Mouse (Mus musculus) retina, embryonic 14.5 days (tissue): ENCODE measurements around the gene Fam163b.
A peak's percentile ranks its signal among the peaks of the same experiment; 100 is the strongest.

Experiments used
- DNase-seq: peaks from one replicate; pipeline ENCODE4 v3.0.0-alpha.2; 2015; ENCODE audit warnings: low spot score

The Fam163b gene

GRCm38 (mm10) chr2:27128990-27129389 lies 13.3 kb downstream of the Fam163b start:
- no peak for DNase-seq

GRCm38 (mm10) chr2:27126496-27126895 lies 15.8 kb downstream of the Fam163b start:
- no peak for DNase-seq

- peak; percentile 56 for DNase-seq
Measured at GRCm38 (mm10) chr2:27125979-27126378, 16.3 kb downstream of the Fam163b start.

GRCm38 (mm10) chr2:27123121-27123520 lies 19.2 kb downstream of the Fam163b start:
- no peak for DNase-seq

- DNase-seq = no peak
Measured at GRCm38 (mm10) chr2:27122578-27122977, 19.7 kb downstream of the Fam163b start.

- no peak for DNase-seq
Measured at GRCm38 (mm10) chr2:27121626-27122355, 20.5 kb downstream of the Fam163b start.

- no peak for DNase-seq
Measured at GRCm38 (mm10) chr2:27120241-27120641, 22.1 kb downstream of the Fam163b start.

- no peak for DNase-seq
Measured at GRCm38 (mm10) chr2:27119766-27120165, 22.5 kb downstream of the Fam163b start.

- DNase-seq = no peak
Measured at GRCm38 (mm10) chr2:27118452-27118851, 23.8 kb downstream of the Fam163b start.

- DNase-seq = no peak
Measured at GRCm38 (mm10) chr2:27114169-27114568, 28.1 kb downstream of the Fam163b start.

GRCm38 (mm10) chr2:27112585-27112984 lies 29.7 kb downstream of the Fam163b start:
- no peak for DNase-seq

GRCm38 (mm10) chr2:27109052-27109451 lies 33.2 kb downstream of the Fam163b start:
- no peak for DNase-seq

- DNase-seq = no peak
Measured at GRCm38 (mm10) chr2:27108144-27108543, 34.1 kb downstream of the Fam163b start.

- DNase-seq = peak; percentile 61
Measured at GRCm38 (mm10) chr2:27106816-27107215, 35.5 kb downstream of the Fam163b start.

- DNase-seq = no peak
Measured at GRCm38 (mm10) chr2:27103554-27103953, 38.7 kb downstream of the Fam163b start.

GRCm38 (mm10) chr2:27097776-27098175 lies 44.5 kb downstream of the Fam163b start:
- DNase-seq = peak; percentile 72

GRCm38 (mm10) chr2:27097241-27097656 lies 45.0 kb downstream of the Fam163b start:
- DNase-seq = no peak

GRCm38 (mm10) chr2:27096341-27096981 lies 45.8 kb downstream of the Fam163b start:
- no peak for DNase-seq

GRCm38 (mm10) chr2:27095178-27095577 lies 47.1 kb downstream of the Fam163b start:
- no peak for DNase-seq

- DNase-seq = no peak
Measured at GRCm38 (mm10) chr2:27089238-27089637, 53.1 kb downstream of the Fam163b start.

GRCm38 (mm10) chr2:27088700-27089099 lies 53.6 kb downstream of the Fam163b start:
- DNase-seq = no peak

GRCm38 (mm10) chr2:27088071-27088644 lies 54.1 kb downstream of the Fam163b start:
- no peak for DNase-seq

GRCm38 (mm10) chr2:27087581-27087980 lies 54.7 kb downstream of the Fam163b start:
- no peak for DNase-seq
